Mouse (Mus musculus) fibroblast of lung, adult 2 months (primary cell): ENCODE data around the gene Olfr45.
"Not testable (repeated sequence)": the region's sequence is repeated elsewhere in the genome, so short reads cannot be mapped to it uniquely, and the experiment has no call there.

Experiments used
- DNase-seq: peaks from one replicate; pipeline ENCODE4 v3.0.0-alpha.2; 2011; ENCODE audit warnings: low read depth

The Olfr45 gene

DNA sequence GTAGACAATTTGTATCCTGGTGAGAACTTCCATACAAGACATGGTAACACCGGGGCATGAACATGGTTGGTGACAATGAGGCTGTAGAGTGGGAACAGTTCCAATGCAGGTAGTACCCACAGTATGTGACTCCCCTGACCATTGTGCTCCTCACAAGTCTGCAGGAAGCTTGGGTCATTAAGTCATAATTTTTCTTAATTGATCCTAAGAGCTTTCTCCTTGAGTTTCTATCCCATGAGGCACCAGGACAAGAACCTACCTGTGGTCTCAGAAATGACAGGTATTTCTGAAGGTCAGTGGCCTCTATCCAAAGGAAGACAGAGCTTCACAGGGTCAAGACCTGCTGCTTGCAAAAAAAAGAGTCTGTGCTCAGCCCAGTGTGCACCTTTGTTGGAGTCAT is at the start of gene Olfr45:
TSS of gene Olfr45 (plus strand) at position 301 of the 400 bp plus-strand sequence.
- DNase-seq, result no peak

DNA sequence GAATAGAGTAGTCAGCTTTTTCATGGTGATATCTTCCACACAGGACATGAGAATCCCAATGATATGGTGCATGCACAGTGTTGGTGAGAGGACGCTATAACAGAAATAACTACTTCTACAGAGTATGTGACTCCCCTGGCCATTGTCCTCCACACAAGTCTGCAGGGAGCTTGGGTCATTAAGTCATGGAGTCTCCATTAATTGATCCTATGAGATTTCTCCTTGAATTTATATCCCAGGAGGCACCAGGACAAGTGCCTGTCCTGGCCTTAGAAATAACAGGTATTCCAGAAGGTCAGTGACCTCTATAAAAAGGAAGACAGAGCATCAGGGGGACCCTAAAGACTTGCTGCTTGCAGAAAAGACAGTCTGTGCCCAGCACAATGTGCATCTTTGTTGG is 35.6 kb upstream of the Olfr45 start, which contains the start of gene Olfr53:
TSS of gene Olfr53 (plus strand) at position 301 of the 400 bp plus-strand sequence.
- no peak for DNase-seq

DNA sequence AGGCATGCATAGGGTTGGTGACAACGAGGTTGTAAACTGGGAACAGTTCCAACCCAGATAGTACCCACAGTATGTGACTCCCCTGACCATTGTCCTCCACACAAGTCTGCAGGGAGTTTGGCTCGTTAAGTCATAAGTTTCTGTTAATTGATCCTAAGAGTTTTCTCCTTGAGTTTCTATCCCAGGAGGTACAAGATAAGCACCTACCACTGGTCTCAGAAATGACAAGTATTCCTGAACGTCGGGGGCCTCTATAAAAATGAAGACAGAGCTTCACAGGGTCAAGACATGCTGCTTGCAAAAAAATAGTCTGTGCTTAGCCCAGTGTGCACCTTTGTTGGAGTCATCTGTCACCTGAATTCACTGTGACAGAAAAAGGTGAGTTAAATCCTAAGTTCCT is 22.1 kb upstream of the Olfr45 start, which contains the start of gene Olfr539:
TSS of gene Olfr539 (plus strand) at position 301 of the 400 bp plus-strand sequence.
- no peak for DNase-seq

DNA sequence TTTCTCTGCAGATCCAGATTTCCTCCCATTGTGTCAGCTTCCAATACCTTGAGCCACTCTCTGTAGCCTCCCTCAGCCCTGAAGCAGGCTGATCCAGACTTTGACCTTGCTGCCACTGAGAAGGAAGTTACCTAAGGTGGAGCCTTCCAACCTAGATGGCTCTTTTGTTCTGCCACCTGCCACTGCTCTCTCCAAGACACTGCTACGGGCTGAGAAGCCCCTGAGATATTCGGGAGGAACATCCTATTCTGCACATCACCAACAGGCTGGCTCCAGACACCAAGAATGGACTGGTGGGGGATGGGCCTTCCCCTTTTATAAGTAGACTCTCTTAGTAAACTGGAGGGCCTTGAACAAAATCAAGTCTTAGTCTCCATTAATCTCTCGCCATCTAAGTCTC is 11.1 kb upstream of the Olfr45 start:
- not testable (repeated sequence) for DNase-seq

DNA sequence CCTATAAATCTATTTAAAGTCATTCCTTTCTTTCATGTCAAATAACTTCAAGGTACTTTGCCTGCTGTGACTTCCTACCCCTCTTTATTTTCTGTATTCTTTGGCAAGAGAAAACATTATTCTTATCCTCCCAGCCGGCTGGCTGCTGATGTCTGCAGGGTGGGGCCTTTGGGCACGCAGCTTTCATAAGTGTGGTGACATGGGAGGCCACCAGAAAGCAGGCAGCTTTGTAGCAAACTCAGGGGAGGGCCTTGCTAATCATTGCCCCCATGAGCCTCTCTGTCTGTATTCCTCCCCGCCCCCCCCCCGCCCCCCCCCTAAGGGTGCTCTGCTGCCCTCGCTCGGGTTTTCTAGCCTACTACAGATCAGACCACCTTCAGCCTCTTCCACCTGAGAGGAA is 5.9 kb upstream of the Olfr45 start:
- DNase-seq, result no peak

DNA sequence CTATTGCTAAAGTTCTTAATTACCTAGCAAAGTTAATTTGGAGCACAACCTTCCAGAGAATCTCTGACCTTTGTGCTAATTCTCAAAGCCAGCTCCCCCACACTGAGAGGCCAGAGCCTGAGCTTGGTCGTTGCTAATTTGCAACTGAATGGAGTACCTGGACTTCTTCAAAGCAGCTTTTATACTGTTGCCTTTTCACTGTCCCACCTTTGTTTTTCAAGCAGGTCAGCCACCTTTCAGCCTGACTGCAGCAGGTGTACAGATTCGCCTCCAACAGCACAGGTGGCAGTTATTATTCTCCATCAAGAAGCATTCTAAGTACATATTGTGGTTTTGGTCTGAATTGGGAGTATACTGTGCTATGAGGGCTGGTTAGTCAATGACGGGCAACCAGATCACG is 2.2 kb upstream of the Olfr45 start:
- not testable (repeated sequence) for DNase-seq

DNA sequence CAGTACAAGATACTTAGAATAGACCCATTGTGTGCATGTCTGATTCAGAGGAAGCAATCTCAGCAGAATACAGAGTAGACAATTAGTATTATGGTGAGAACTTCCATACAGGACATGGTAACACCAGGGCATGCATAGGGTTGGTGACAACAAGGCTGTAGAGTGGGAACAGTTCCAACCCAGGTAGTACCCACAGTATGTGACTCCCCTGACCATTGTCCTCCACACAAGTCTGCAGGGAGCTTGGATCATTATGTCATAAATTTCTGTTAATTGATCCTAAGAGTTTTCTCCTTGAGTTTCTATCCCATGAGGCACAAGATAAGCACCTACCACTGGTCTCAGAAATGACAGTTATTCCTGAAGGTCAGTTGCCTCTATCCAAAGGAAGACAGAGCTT is 15.2 kb downstream of the Olfr45 start, which contains the start of gene Olfr541:
TSS of gene Olfr541 (plus strand) at position 301 of the 400 bp plus-strand sequence.
- no peak for DNase-seq

DNA sequence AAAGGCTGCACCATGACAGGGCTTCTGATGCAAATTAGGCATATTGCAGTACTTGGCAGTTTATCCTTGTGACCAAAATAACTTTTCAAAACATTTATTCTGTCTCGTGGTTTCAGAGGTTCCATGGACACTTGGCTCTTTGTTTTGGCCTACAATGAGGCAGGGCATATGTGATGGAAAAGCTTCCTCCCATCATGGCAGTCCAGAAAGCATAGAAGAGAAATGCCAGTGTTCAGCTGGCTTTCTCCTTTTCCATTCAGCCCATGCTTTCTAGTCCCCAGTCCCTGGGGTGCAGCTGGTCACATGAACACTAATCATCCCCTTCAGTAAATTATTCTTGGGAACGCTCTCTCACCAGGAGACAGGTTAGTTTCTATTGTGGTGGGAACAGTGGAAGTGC is 24.6 kb downstream of the Olfr45 start:
- no peak for DNase-seq

DNA sequence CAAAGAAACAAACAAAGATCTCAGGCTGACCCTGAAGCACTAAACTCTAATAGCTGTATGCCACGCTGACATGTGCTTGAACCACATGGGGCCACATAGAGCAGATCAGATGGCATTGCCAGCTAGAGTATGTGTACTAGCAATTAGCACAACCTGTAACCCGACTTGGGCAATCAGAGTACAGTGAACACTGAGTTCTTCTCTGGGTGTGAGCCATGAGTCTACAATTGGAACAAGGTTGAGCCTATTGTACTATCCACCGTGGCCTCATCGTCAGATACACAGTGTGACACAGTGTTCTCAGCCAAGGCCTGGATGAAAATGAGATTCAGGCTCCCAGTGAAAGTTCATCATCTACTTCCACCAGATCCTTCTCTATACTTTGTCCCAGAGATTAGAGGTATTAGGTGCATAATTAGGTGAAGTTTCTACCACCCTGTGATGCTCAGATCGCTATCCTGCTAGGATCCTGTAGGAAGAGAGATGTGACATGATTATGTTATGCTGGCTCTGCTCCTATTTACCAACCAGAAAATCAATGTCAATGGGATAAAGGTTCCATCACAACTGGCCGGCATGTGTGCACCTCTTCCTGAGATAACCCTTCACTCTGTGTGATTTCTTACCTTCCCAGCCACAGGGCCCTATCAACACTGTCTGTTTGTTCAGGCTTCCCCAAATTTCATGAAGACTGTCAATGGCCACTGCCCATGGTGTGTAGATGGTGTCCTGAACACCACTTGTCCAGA is 26.0 kb downstream of the Olfr45 start:
- no peak for DNase-seq

DNA sequence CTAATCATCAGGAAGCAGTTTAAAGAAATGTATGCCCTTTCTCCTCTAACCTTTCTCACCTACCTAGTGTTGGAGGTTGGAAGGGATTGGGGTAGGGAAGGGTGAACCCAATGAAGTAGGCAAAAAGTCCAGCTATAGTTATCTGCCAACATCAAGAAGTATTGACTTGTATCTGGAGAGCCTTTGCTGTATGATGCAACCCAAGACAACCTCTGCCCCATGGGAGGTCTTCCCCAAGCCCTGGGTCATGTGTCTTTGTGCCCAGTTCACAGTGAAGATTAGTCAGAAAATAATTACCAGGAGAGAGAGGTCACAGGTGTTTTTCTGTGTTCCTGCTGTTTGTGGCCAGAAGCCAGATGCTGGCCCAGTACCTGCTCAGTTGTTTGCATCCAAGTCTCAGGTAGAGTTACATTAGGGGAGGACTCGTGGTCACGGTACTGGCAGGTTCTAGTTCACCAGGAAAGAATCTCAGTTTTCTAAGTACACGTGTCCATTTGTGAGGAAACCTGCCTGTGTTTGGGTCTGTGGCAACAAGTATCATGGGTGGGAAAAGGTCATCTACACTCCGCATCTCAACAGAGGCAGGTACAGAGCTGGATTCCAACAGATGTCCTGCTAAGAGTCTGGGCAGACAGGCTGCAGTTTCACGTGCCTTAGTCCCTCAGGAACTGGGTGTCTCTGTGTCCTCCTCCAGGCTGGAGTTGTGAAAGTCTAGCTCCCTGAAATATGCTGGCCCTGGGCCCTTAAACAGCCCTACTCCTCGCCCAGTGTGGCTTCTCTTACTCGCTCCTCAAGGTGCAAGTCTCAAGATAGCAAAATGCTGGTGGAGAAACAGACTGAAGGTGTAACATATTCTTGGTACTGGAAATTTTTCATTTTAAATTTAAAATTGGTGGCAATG is 35.7 kb downstream of the Olfr45 start:
- no peak for DNase-seq

DNA sequence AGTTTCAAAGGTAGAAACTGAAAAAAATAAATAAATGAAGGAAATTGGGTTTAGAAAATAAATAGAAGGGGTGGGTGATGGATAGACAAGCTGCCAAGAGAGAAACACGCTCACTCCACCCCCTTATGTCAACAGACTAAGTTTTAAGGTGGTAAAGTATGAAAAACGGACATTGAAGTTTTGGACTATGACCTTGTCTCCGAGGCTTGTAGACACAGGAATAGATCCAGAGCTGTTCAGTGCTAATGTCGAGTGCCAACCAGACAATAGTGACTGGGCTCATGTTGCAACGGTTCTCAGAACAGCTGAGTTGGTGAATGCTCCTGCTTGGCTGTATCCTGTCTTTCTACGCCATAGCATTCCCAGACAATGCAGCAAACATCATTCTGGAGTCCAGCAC is 39.3 kb downstream of the Olfr45 start:
- no peak for DNase-seq

DNA sequence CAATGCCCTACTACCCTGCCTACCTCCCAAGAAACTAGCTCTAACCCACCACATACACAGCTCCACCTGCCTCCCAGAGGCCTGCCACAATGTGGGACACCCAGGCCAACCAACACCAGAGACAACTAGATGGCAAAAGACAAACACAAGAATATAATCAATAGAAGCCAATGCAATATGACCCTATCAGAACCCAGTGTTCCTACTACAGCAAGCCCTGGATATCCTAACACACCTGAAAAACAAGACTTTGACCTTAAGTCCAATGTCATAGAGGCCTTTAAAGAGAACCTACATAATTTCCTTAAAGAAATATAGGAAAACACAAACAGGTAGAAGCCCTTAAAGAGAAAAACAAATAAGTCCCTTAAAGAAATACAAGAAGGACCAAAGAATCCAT is 43.8 kb downstream of the Olfr45 start:
- no peak for DNase-seq

DNA sequence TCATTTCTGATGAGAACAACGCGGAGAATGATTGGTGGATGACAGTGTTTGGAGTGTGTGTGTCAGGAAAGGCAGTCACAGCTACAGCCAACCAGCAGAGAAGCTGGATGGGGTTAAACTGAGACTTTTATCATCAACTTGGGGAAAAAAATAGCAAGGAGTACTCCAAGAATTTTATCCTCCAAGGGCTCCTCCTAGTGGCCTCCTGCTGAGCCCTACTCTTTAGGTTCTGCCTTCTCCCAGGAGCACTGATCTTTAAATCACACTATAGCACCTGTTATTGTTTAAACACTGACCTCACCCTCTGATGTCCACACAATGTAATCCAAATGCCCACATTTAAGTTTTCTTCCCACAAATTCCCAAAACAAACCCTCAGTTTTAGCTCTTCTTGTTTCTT is 51.4 kb downstream of the Olfr45 start:
- no peak for DNase-seq
